Mouse (Mus musculus): ENCODE measurements around the gene Ccdc6.

DNA sequence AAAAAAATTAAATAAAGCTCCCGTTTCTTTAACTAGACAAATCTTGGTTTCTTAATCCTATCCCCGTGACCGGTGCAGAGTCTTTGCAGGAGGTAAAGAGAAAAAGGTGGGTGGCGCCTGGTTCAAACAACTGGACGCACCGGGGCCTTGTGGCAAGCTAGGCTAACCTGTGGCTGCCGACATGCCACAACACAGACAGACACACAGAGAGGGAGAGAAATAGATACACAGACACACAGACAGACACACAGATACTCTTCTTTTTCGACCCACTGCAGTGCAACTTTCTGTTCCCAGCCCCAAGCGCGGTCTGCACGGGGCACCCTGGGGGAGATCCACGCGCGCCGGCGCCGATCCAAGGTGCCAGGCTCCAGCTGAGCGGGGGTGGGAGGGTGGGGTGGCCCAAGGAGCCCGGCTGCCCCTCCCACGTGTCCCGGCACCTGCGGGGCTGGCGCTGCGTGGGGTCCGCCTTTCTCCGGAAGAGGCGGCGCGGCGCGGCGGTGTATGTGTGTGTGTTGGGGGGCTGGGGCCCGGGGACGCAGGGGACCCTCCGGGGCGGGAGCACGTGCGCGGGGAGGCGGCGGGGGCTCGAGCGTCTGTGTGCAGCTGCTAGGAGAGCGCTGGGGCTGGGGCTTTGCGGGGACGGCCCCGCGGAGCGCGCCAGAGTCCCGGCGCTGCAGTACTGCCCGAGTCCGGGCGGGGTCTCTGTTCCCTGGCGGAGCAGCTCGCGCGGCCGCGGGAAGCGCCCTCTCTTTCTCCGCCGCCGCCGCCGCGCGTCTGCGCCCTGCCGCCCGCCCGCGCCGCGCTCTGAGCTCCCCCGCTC lies at the start of gene Ccdc6:
- TF ChIP-seq EP300 (IDR thresholded peaks at IDR 0.05) (no peak), CTCF (IDR thresholded peaks at IDR 0.05) (peak; percentile 71)

All from lung, postnatal 0 days (tissue).